Mouse (Mus musculus) hindlimb bud, embryonic 11.5 days (tissue): Measurements from ENCODE around the gene Slc36a3.

Experiments used
- DNase-seq: peaks from one replicate; pipeline ENCODE4 v3.0.0-alpha.2; 2012; ENCODE audit warnings: low read depth, low spot score; ENCODE audit errors: extremely low spot score

The Slc36a3 gene

GRCm38 (mm10) chr11:55077331-55078231 lies 73.9 kb downstream of the Slc36a3 start, which contains the start of gene Ccdc69:
Ccdc69 (minus strand) TSS chr11:55078131.
- no peak for DNase-seq

GRCm38 (mm10) chr11:55076234-55076633 lies 75.3 kb downstream of the Slc36a3 start:
- no peak for DNase-seq

DNA sequence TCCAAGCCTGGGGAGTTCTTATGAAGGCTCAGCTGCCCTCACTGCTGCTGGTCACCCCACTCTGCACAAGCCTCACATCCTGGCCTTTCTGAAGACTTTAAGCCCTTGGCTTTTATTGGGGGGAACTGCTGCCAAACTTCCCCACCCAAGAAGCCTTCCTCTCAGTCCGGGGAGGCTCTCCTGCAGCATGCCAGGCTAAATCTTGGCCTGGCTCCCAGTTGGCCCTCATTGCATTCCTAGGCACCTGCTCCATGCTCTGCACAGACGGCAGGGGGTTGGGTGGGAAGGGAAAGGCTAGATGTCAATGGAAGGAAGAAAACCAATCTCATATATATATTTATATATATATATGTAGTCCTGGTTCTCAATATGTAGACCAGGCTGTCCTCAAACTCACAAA lies 75.9 kb downstream of the Slc36a3 start:
- no peak for DNase-seq
